Mouse (Mus musculus): ENCODE measurements around the gene Chp2. TPM values are rescaled to one million over a fixed set of nuclear protein-coding genes. Genes with fewer than 3 reads are reported as not detected.

The Chp2 gene
- total and polyA plus RNA-seq, 3 experiments: not detected

DNA sequence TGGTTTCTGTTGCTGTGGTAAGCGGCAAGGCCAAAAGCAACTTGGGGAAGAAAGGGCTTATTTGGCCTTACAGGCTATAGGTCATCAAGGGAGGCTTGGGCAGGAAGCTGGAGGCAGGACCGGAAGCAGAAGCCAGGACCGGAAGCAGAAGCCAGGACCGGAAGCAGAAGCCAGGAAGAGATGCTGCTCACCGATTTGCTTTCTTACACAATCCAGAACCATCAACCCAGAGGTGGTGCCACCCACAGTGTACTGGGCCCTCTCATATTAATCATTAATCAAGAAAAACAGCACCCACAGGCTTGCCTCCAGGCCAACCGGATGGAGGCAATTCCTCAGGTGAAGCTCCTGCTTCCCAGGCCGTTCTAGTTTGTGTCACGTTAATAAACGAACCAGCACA, 22.5 kb upstream of the Chp2 start:
- H3K27ac ChIP-seq (ENCODE audit: insufficient read depth, low read depth): no peak overlapping the region
- TF ChIP-seq SMC3 (IDR thresholded peaks at IDR 0.05; ENCODE audit: low read depth, low read length) (no peak), RAD21 (IDR thresholded peaks at IDR 0.05; ENCODE audit: low read depth, low read length) (no peak), E2F4 (IDR thresholded peaks at IDR 0.05; ENCODE audit: insufficient replicate concordance, low read depth, low read length) (no peak), CTCF (conservative IDR thresholded peaks at IDR 0.05 in 1 of 2, IDR thresholded peaks at IDR 0.05 in 1 of 2; ENCODE audit: low read depth in 2 of 2, low read length in 2 of 2) (no peak), CHD1 (IDR thresholded peaks at IDR 0.05; ENCODE audit: low read depth, low read length) (no peak), ETS1 (conservative IDR thresholded peaks at IDR 0.05; ENCODE audit: low read depth, low read length) (no peak)
- H3K36me3 ChIP-seq (replicated peaks in 1 of 2; ENCODE audit: control insufficient read depth in 1 of 2, insufficient read depth in 1 of 2, low read length in 1 of 2): no peaks in the 10 kb centered on the region
- no peak overlapping the region for H3K4me2 ChIP-seq (ENCODE audit: insufficient read depth, low read depth, poor library complexity, severe bottlenecking)
- H3K9ac ChIP-seq (ENCODE audit: insufficient read depth, low read depth): no peak overlapping the region
- H3K4me1 ChIP-seq (ENCODE audit: control insufficient read depth in 1 of 2, insufficient read depth in 2 of 2): no peaks in the 10 kb centered on the region
- dilution Hi-C loops (cut with MboI; ENCODE audit: extremely low pct_ligation_motif_present, extremely low pct_unique_long_range_greater_than_20kb, low sequenced_read_pairs) (no loop called here), in situ Hi-C loops (cut with MboI; ENCODE audit: low pct_ligation_motif_present, low pct_unique_long_range_greater_than_20kb, low sequenced_read_pairs) (loop anchor here (10.0 to 25.0 kb wide), 2 partner anchors 468 to 716 kb away; no protein-coding TSS in a partner anchor)
- H3K4me3 ChIP-seq (replicated peaks in 1 of 3; ENCODE audit: low read depth in 2 of 3, low read length in 2 of 3, poor library complexity in 1 of 3): no peak overlapping the region
- H3K9me3 ChIP-seq (replicated peaks; ENCODE audit: low read length): peaks cover 16% of the 10 kb centered on the region
- no peak for DNase-seq (ENCODE audit: extremely low read depth)
- no peaks in the 10 kb centered on the region for H3K27me3 ChIP-seq (replicated peaks)
- H3K79me2 ChIP-seq (replicated peaks; ENCODE audit: control insufficient read depth, extremely low read depth, insufficient read depth, poor library complexity, severe bottlenecking): no peaks in the 10 kb centered on the region

DNA sequence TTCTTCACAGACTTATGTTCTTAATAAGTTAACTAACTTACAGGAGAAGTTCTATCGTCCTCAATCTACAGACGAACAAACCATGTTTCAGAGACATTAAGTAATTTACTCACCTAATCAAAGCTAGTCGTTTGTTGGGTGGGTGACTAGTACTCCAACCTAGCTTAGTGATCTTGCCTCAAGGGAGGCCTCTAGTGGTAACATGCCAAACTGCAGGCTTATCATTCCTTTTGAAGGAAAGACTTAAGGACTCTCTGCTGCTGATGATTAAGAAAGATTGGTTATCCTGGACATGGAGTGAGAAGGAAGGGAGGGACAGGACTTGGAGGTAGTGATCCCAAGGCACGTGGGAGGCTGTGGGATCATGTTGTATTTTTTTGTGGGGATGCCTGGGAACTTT, 22.0 kb upstream of the Chp2 start:
- in situ Hi-C loops (cut with MboI; ENCODE audit: low pct_ligation_motif_present, low pct_unique_long_range_greater_than_20kb, low sequenced_read_pairs): loop anchor here (10.0 to 25.0 kb wide), 2 partner anchors 467 to 715 kb away; no protein-coding TSS in a partner anchor
- no peak for TF ChIP-seq E2F4 (IDR thresholded peaks at IDR 0.05; ENCODE audit: insufficient replicate concordance, low read depth, low read length)
- TF ChIP-seq TBP (conservative IDR thresholded peaks at IDR 0.05; ENCODE audit: low read depth, low read length): no peak
- TF ChIP-seq CTCF (conservative IDR thresholded peaks at IDR 0.05 in 1 of 2, IDR thresholded peaks at IDR 0.05 in 1 of 2; ENCODE audit: low read depth in 2 of 2, low read length in 2 of 2): peak; percentile 78 to 97
- TF ChIP-seq ELF1 (IDR thresholded peaks at IDR 0.05; ENCODE audit: low read depth, low read length): no peak
- no peak for TF ChIP-seq HCFC1 (IDR thresholded peaks at IDR 0.05; ENCODE audit: low read depth, low read length)
- no peak for TF ChIP-seq RCOR1 (conservative IDR thresholded peaks at IDR 0.05; ENCODE audit: low read depth, low read length)
- TF ChIP-seq SMC3 (IDR thresholded peaks at IDR 0.05; ENCODE audit: low read depth, low read length): peak; percentile 49
- TF ChIP-seq USF1 (IDR thresholded peaks at IDR 0.05; ENCODE audit: low read depth, low read length): no peak
- TF ChIP-seq RAD21 (IDR thresholded peaks at IDR 0.05; ENCODE audit: low read depth, low read length): peak; percentile 40
- TF ChIP-seq MXI1 (IDR thresholded peaks at IDR 0.05; ENCODE audit: low read depth, low read length): no peak
- TF ChIP-seq ZKSCAN1 (IDR thresholded peaks at IDR 0.05; ENCODE audit: borderline replicate concordance, low read depth, low read length): no peak
- TF ChIP-seq ETS1 (conservative IDR thresholded peaks at IDR 0.05; ENCODE audit: low read depth, low read length): no peak
- TF ChIP-seq GABPA (IDR thresholded peaks at IDR 0.05; ENCODE audit: insufficient replicate concordance, low read depth, low read length): no peak
- no peak for TF ChIP-seq MAZ (IDR thresholded peaks at IDR 0.05; ENCODE audit: low read depth, low read length)
- TF ChIP-seq ZNF384 (IDR thresholded peaks at IDR 0.05; ENCODE audit: low read depth, low read length): no peak
- TF ChIP-seq EP300 (IDR thresholded peaks at IDR 0.05; ENCODE audit: low read length): no peak
- TF ChIP-seq TCF12 (IDR thresholded peaks at IDR 0.05; ENCODE audit: low read depth, low read length): no peak
- peak; percentile 74 for DNase-seq (ENCODE audit: extremely low read depth)
- Histone ChIP-seq H3K9ac (ENCODE audit: insufficient read depth, low read depth) (no peak overlapping the region), H3K27ac (ENCODE audit: insufficient read depth, low read depth) (no peak overlapping the region), H3K4me3 (replicated peaks in 1 of 3; ENCODE audit: low read depth in 2 of 3, low read length in 2 of 3, poor library complexity in 1 of 3) (no peak overlapping the region), H3K4me2 (ENCODE audit: insufficient read depth, low read depth, poor library complexity, severe bottlenecking) (no peak overlapping the region), H3K36me3 (replicated peaks in 1 of 2; ENCODE audit: control insufficient read depth in 1 of 2, insufficient read depth in 1 of 2, low read length in 1 of 2) (no peaks in the 10 kb centered on the region), H3K27me3 (replicated peaks) (no peaks in the 10 kb centered on the region), H3K79me2 (replicated peaks; ENCODE audit: control insufficient read depth, extremely low read depth, insufficient read depth, poor library complexity, severe bottlenecking) (no peaks in the 10 kb centered on the region), H3K4me1 (ENCODE audit: control insufficient read depth in 1 of 2, insufficient read depth in 2 of 2) (no peaks in the 10 kb centered on the region), H3K9me3 (replicated peaks; ENCODE audit: low read length) (peaks cover 16% of the 10 kb centered on the region)
- dilution Hi-C loops (cut with MboI; ENCODE audit: extremely low pct_ligation_motif_present, extremely low pct_unique_long_range_greater_than_20kb, low sequenced_read_pairs): no loop called here

Data from CH12.LX (cell line).